Mouse (Mus musculus): ENCODE measurements at regions not wholly inside any gene's neighbourhood (a gene's known extent, or its start where the extent isn't known, plus 50 kb on each side); places are given as distances from the start of the nearest gene placed in this dataset.

- no peak for TF ChIP-seq EP300 (IDR thresholded peaks at IDR 0.05; ENCODE audit: insufficient read depth, low read depth, low read length)
- TF ChIP-seq POLR2A (IDR thresholded peaks at IDR 0.05; ENCODE audit: insufficient read depth, low read length), result no peak
Observed at GRCm38 (mm10) chr4:131417159-131417748, 420.8 kb downstream of the Ptpru start.

All from ES-Bruce4 (cell line).